Mouse (Mus musculus): ENCODE data around the gene Tas2r134.
A peak's percentile ranks its signal among the peaks of the same experiment; 100 is the strongest.

The Tas2r134 gene

DNA sequence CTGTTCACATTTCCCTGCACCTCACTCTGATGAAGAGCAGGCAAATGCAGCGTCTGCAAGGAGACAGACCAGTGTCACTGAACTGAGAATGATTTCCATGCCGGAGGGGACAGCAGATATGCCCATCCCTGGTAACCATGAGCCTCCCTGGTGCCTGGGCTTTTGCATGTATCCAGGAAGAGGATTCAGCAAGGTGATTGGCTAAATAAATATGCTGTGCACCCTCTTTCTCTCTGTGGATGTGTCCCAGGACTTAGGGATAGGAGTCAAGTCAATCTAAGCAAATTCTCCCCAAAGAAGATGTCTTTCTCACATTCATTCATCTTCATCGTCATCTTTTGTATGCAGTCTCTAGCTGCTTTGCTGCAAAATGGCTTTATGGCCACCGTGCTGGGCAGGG lies at the start of gene Tas2r134:
Tas2r134 (plus strand) TSS at position 301 of the 400 bp plus-strand sequence.
- no peak for DNase-seq

DNA sequence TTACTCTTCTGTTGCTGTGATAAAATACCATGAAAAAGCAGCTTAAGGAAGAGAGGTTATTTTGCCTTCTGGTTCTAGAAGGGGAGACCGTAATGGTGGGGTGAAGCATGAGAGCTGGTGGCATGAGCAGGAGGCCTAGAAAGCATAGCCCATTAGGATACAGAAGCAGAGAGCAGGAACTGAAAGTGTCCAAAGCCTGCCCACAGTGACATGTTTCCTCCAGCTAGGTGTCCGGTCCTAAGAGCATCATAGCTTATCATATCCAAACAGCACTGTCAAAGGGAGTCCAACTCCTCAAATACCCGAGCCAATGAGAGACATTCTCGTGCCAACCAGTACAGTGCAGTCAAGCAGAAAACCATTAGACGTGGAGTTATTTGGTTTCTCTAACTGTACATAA lies 47.5 kb upstream of the Tas2r134 start:
- no peak for DNase-seq

DNA sequence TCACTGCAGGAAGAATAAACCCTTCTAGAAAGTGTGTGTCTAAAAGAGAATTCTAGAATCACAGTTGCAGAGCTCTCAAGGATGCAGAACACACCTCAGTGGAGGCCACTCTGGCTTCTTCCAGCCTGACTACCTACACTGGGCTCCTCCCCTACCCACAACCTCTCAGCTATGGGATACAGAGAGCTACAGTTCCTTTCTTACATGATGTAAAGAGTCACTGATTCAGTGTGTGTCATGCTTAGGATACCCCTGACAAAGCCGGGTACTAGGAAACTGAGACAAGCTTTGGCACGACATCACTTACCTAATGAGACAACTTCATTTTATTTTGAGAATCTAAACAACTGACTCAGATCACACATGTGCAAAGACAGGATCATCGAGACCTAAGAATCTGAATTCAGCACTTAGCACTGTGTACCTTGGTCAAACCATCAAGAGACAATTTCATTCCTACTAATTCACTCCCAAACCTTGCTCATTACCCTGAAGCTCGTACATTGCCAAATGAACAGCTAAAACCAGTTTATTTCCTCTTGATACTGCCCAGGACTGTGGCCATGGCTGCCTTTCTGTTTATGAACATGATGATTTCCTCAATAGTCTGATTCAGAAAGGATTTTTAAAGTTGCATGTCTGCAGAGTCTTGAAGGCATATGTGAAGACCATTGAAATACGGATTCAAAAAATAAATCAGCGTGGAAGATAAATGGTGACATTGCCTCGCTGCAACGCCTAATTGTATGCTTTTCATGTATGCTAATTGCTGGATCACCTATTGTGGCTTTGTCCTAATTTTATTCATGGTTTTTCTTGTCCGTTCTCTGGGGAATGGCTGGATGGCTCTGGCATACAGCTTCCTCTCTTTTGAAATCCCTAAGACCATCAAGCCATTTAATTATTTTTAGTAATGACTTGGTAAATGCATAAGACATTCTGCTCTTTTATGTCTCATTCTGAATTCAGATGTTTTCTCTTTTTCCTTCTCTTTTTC lies 43.0 kb upstream of the Tas2r134 start:
- DNase-seq, result no peak

DNA sequence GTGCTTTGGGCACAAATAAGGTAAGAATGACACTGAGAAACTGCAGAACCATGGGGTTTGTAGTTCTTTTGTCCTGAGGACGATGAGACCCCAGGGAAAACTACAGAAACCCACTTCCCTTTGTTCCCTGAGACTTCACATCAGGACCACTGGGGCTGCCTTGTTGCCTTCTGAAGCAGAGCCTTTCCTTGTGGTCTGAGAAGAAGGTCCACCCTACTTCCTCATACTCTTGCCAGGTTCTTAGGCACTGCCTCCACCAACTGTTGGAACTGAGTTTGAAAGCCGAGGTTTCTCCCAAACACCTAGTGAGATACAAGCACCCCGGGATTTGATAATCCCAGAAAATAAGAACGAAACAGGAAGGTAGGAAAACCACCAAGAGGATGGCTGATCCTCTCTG lies 39.0 kb upstream of the Tas2r134 start:
- no peak for DNase-seq

DNA sequence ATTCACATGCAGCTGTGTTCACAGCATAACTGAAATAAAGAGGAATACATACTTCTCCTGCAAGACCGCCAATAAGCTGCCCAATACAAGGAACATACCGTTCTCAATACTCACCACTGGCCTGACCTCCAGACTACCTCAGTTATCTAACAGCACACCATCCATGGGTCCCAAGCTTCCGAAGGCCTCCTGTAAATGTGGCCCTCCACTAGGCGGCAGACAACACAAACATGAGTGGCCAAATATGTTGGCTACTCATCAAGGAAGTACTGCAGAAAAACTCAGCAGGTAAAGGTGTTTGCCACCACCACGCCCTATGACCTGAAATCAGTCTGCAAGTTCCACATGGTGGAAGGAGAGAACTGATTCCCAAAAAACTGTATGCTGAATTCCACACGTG lies 38.4 kb upstream of the Tas2r134 start:
- peak; percentile 3 to 27 for DNase-seq

DNA sequence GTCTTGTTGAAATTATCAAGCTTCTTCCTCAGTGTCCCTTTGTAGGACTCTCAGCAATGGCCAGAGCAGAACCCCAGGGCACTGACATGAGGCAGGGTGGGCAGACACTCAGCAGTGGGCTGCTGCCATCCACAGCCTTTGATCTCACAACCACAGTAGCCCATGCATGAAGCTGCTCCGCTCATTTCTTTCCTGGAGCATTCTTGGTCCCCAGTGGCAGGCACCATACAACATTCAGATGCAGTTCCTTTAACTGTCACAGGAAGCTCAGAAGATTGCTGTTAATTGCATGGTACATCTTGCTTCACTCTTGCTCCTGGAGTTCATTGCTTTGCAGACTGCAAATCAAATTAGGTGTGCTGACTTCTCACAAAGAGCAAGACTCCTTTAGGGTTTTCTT lies 37.7 kb upstream of the Tas2r134 start:
- no peak for DNase-seq

DNA sequence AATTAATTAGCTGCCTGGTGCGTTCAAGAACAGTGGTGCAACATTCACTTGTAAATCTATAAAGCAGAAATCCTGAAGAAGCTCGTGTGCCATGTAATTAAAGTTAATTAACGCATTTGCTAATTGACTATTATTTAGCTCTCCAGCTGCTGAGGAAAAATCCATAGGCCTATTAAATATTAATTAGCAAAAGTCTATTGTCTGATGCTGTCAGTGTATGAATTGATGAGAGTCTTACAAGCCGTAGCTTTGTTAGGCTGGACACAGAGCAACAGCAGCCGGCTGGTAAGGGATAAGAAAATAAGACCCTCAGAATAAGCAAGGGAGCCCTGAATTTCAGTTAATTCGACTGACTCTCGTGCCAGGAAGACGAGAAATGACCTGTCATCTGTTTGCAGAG lies 37.0 kb upstream of the Tas2r134 start:
- no peak for DNase-seq

DNA sequence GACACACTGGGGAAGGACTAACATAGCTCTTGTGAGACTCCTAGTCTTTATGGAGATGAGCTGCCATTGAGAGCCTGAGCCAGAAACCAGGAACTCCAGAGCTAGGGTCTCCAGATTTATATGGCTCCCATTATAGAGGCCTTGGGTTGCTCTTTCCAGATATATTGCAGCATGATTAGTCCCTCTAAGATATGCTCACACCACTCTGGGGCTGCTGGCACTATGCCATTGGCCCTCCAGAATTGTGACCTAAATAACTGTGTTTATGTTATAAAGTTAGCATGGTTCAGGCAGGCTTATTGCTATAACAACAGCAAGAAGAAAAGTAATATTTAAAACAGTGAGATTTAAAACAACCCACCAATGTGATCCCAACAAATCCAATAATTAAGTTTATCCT lies 35.2 kb upstream of the Tas2r134 start:
- no peak for DNase-seq

DNA sequence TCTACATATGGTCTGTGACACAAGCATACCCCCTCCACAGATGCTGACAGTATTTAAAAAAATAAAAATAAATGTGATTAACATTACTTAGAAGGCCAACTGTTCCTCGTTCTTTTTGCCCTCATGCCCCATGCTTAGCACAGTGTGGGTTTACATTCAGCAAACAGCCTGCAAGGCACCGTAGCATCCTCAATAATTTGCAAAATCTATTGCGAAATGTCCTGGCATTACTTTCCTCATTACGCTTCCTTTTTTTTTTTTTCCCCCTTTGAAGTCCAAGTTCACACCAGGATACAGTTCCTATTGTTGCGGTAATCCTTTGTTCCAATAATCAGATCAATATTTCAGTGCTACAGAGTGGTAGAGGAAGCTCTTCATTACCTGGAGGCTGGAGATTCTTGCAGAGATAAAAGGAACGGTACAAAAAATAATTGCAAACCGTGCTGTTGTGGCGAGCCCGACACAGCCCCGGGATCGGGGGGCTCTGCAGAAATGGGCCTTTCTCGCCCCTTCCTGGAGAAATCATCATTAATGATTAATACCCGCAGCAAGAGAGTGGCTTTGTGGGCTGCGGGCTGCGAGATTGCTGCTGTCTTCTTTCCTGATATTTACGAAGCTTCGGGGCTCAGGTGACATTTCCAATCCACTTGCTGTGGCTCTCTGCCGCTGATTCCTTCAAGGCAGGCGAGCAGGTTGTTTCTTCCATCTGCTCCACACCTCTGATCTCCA lies 27.7 kb upstream of the Tas2r134 start:
- no peak for DNase-seq

DNA sequence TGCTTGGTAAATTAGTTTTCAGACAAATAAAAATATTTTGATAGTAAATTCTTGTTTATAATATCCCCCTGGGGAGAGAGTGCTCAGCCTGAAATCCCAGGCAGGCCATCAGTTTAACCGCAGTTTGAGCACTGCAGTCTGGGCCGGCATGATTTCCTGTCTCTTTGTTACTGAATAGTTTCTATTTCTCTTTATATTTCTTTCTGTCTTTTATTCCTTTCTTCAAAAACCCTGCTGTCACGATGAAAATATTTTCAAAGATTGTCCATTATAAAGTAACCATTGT lies 27.2 kb upstream of the Tas2r134 start:
- DNase-seq, result no peak

DNA sequence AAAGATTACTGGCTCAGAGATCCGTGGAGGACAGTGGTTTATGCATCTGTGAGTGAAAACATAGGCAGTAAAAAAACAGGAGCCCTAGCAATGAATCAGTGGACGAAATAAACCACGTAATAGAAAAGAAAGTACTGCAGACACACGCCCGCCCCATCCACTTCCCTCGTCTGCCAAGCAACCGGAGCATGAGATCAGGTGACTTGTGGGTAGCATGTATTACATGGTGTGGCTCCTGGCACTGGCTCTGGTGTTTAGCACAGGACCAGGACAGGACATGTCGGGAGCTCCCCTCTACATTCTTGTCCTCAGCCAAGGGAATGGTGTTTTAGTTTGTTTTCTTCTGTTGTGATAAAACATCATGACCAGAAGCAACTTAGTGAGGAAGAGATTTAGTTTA lies 26.4 kb upstream of the Tas2r134 start:
- peak; percentile 25 to 30 for DNase-seq

DNA sequence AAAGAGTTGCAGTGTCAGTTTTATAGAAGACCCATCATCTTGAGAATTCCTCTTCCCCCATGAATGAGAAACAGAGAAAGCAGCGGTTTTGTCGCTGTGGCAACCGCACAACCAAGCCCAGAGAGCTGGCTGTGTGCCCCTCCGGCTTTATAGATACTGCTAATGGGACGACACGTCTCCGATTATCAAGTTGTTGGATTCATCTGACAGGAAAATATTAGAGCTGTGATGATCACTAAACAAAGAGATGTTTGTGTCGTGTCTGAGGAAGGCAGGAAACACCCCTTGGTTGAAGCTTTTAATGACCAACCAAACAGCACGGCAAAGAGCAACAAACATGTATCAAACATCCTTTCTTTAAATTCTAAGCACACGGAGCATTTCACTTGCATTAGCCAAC lies 17.0 kb upstream of the Tas2r134 start:
- DNase-seq, result no peak

DNA sequence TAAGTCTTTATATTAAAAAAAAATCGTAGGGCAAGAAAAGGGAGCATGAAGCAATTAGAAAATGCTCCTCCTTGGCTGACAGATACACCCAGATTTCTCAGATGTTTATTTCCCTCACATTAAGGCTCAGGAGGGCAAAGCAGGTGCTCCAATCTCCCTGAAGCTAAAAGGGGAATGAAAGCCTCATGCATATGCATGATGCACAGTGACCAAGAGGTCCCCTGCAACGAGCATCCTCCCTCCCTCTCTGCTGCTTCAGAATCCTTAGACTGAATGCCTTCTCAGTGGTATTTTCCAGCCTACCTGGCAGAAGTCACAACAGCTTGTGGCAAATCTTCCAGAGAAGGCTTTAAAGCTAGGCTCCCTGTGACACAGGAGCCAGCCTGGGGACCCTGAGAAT lies 16.4 kb upstream of the Tas2r134 start:
- DNase-seq, result no peak

DNA sequence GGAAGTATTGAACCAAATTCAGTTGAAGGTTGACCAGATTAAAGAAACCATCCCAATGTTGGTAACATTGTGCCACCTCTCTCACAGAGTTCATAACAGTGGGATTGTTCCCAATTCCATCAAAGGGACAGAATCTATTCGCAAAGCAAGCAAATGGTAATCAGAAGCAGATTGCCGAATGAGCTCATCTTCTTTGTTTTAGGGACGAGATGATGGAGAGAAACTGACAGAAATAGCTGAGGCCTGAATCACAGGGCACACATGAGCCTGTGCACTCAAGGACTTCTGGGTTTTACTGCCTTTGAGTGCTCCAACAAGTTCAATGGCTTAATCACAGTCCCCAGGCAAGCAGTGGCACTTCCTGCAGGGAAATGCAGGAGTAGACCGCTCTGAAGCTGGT lies 13.6 kb upstream of the Tas2r134 start:
- no peak for DNase-seq

DNA sequence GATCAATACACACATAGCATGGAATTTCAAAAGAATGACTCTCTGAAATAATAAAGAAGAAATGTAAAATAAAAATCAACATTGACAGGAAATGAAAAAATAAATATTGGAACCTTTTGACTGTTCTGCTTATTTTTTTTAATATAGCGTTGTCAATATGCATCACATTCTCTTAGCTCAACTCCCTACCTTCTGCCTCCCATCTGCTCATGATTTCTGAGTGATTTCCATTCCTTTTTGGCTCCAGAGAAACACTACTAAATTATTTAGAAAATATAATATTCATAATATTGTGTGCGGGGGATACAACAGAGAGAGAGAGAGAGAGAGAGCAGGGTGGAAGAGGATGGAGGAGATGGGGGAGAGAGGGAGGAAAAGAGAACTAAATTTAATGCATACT lies 5.4 kb upstream of the Tas2r134 start:
- no peak for DNase-seq

DNA sequence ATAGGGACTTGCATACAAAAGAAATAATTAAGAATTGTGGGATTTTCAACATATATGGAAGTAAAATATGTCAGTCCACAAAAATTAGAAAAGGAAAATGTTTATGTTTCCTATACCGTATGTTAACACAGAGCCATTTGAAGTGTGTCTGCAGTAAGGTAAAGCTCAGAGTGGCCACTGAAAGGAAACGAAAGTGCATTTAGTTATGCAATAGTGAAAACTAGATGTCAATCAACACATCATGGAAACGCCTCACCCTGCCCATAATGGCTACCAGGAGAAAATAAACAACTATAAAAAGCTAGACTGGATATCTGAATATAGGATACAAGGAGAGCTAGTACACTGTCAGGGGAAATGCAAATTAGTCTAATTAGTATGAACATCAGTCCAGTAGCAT lies 1.3 kb upstream of the Tas2r134 start:
- no peak for DNase-seq

DNA sequence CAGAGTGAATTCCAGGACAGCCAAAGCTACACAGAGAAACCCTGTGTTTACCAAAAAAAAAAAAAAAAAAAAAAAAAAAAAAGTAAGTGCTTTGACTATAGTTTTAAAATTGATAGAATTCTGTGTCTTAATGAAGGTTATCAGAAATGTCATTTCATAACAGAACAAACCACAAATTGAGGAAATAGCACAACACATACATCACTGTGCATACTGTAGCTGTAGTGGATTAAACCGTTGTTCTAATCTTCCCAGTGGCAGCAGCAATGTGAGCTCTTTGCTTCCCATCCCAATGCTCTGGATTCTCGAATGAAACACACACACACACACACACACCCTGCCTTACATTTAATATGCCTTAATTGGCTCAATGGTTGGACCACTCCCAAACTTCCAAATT lies 4.1 kb downstream of the Tas2r134 start:
- DNase-seq, result no peak

DNA sequence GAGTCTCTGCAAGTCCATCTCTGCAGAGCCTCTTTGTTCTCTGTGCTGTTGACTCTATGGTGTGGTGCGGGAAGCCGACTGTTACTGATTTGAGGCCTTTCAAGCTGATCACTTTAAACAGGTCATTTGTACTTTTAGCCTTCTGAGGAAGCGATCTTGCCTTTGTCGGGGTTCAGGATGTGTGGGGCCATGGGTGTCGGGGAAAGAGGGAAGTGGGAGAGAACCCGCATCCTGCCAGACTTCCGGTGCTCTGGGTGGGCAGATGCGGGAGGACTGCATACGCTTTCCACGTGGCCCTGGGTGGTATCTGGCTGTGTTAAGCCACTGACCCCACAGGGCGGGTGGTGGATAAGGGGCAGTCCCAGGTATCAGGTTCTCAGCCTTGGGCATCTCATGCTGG lies 10.4 kb downstream of the Tas2r134 start:
- no peak for DNase-seq

DNA sequence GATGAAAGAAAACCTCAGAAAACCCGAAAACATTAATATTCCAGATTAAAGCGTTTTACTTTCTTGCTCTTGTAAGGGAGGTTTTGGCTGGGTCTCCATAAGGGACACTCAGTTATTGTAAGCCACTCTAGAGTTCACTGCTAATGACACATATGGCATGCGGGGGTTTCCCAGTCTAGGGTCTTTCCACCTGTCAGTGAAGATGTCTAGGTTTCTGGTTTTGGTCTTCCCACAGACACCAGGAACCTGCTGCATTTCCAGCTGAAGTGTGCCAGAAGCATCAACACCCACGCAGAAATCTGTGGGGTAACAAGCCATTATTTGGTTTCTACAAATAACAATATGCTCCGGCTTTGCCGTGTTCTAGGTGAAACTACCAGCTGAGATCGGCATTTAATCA lies 14.3 kb downstream of the Tas2r134 start:
- DNase-seq, result no peak

DNA sequence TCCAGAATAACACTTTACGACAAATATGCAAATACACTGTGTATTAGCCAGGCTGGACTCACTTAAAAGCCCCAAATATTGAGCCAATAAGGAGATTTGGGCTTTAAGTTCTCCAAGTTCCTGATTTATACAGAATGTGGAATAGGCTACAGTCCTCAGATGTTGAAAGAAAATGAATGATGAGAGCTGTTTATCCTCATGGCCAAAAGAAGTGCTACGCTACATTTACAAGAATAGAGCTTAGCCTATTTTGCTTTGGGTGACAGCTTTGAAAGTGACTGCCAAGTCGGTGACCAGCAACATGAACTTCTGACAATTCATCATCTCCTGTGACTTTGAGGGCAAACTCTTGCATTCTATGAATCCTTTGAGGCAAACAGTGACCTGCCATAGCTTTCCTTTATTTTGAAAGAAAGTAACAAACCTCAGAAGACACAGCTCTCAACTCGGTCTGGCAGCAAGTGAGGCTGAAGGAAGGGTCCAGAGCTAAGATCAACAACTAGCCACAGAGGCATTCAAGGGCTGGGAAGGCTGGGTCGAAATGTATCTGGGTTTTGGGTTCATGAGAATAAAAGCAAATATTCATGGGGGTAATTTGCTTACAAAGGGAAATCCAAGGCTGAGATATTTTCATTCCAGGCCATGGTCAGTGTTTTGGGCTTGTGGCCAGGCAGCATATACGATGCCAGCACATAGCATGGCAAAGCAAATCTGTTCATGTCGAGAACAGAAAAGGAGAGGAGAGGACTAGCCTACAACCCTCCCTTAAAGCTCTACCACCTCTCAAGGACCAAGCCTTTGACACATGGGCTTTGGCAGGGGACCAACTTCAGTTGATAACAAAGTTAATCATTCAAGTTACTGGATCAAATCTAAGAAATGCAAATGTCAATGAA lies 16.2 kb downstream of the Tas2r134 start:
- peak; percentile 7 to 12 for DNase-seq

DNA sequence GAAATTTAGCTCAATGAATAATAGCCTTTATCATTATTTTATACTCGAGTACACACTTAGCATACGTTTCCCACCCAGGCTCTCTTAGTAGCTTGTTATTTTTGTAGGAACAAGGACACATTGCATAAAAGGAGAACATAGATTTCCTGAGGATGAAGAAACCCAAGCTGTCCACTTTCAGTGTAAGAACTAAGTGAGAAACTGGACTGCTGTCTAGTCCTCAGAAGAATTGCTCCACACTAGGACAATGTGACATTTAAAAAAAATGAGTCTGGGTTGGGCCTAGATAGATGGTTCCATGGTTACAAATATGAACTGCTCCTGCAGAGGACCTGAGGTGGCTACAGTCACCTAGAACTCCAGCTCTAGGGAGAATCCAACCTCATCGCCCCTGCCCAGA lies 20.7 kb downstream of the Tas2r134 start:
- no peak for DNase-seq

DNA sequence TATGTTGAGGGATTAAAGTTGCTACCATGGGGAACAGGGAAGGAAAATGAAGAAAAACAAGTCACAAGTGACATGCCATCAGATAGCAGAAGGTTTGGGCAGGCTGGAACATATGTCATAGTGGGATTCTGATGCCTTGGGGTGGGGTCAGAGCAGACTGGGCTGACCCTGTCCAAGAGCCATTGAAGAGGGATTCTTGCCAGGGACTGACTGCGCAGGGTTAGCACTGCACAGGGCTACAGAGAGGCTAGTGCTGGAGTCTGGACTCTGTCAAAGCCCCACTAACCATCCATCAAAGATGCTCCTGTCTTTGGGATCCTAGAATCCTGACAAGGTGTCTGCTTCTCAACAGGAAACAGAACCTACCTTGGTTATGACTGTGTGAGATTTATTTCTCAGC lies 22.6 kb downstream of the Tas2r134 start:
- no peak for DNase-seq

DNA sequence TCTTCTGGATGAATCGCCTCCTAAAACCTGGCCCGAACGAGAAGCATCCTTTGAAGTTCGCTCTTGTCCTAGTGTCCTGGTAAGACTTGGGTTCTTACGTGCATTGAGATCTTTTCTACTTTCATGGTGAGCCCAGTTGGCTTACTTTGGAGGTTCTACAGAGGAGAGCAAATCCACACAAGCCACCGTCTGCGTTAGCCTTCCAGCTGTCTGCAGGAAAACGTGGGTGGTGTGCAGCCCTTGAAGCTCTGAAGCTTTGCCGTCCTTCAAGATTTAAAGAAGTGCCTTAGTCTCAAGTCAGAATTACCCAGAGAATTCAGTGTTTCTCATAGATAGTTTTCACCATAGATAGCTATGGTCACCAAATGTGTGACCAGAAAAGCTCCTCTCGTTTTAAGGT lies 24.8 kb downstream of the Tas2r134 start:
- DNase-seq, result no peak
